Mouse (Mus musculus): Measurements from ENCODE around the gene Llph. TPM values are rescaled to one million over a fixed set of nuclear protein-coding genes. Genes with fewer than 3 reads are reported as not detected.
A peak's percentile ranks its signal among the peaks of the same experiment; 100 is the strongest.
"Not testable (repeated sequence)": the region's sequence is repeated elsewhere in the genome, so short reads cannot be mapped to it uniquely, and the experiment has no call there.

The Llph gene
- total RNA-seq, 2 experiments from 2014 or later: 22.6 to 22.9 TPM

DNA sequence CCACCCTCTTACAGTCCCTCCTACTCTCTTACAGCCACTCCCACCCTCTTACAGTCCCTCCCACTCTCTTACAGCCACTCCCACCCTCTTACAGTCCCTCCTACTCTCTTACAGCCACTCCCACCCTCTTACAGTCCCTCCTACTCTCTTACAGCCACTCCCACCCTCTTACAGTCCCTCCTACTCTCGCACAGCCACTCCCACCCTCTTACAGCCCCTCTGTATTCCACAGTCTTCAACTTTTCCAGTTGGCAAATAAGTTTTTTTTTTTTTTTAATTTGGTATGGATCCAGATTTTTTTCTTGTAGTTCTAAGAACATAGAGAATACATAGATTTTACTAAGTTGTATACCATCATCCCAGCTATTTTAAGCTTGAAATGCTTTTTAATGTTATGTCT, 9.8 kb upstream of the Llph start:
- not testable (repeated sequence) for DNase-seq (ENCODE audit: low spot score in 2 of 2)

DNA sequence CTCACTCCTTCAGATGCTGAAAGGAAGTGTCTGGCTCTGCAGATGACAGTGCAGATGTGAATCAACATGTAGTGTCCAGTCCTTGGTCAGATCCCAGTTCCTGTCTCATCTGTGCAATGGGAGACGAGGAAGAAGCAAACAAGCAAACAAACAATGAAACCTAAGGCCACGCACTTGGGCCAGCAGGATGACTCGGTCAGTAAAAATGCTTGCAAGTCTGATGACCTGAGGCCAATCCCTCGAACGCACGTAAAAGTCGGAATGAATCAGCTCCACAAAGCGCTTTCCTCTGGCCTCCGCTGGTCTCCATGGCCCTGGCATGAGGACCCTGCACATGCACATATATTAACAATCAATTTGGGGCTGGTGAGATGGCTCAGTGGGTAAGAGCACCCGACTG, 7.9 kb upstream of the Llph start:
- no peak for DNase-seq (ENCODE audit: low spot score in 2 of 2)

DNA sequence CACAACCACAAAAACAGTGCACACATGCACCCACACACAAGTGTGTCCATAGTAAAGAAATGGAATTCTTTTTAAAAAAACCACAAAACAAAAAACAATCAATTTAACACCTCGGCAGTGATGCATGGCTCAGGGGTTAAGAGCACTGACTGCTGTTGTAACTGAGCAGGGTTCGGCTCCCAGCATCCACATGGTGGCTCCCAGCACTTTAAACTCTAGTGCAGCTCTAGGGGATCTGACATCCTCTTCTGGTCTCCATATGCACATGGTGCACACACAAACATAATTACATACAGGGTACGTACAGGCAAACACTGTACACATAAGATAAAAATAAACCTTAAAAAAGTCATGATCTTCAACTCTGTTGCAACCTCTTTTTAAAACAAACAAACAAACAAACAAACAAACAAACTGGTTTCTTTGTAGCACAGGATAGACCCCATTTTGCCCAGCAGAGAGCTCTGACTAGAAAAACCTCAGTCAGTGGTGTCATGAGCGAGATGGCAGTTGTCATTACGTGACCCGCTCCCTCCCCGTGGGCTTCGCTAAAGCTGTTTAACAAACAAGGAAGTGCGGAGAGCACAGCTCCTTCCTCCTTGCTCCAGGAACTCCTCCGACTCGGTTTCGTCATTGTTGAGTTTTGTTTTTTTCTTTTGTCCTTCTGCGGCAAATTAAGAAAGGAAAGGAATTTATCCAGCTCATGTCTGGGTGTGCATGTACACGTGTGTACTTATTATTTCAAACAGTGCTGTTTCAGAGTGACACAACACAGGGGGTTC, 7.1 kb upstream of the Llph start:
- DNase-seq (ENCODE audit: low spot score in 2 of 2): no peak

DNA sequence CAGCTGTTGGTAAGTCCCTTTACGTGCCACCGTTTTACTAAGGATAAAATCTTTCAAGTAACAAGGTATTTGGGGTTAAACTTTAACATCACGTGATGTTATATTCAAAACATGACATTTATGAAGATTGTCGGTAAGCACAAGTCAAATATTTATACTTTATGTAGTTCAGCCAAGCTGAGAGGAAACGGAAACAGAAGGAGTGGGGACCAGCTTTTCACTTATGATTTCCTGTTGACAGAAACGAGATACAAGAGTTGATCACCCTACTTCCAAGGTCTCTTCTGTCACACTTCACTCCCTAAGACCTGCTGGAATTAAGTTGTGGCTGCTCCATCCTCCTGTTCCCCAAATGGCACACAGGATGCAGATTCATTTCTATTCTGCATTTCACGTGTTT, 6.1 kb upstream of the Llph start:
- no peak for DNase-seq (ENCODE audit: low spot score in 2 of 2)

DNA sequence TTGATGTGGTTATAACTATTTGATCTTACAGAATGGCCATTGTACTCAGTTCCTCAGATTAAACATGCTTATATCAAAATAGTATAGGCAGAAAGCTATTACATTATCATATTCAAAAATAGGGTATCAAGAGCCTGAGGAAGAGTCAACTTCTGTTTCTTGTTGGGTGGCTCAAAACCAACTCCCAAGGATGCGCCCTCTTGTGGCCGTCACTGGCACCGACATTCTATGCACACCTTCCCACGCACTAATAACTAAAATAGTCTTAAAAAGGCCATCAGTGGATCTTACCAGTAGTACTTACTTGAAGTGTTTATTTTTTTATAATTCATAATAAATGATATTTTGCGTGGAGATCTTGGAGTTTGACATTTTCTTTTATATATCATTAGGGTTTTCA, 4.8 kb downstream of the Llph start:
- DNase-seq (ENCODE audit: low spot score in 2 of 2): peak in 1 of 2 experiments; percentile 21

DNA sequence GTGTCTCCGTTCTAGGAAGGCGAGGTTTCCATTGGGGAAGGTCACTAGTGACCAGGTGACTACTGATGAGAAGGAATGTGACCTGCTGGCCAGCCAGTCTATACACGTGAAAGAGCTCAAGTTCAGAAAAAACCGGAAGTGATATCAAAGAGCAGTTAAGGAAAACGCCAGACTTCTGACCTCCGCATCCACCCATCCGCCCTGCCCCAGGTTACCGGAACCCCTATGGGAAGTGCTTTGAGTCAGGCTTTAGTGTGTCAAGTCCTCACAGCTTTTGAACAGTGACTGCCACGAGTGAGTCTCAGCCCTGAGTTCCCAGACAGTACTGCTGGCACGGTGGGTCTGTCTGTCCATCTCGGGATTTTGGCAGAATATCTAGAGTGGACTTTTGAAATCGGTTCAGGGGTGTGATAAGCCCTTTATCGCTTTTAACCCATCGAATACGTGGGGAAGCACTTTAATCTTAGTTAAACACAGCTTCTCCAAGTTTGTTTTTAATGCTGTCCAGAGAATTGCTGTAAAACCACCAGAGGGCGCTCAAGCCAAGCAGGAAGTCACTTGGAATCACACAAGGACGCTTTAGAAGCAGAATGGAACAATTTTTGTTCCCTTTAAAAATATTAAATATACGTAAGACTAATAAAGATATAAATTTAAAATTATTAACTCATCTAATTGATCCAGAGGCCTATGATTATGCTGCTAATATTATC, 6.9 kb downstream of the Llph start:
- peak in 1 of 2 experiments; percentile 14 for DNase-seq (ENCODE audit: low spot score in 2 of 2)

DNA sequence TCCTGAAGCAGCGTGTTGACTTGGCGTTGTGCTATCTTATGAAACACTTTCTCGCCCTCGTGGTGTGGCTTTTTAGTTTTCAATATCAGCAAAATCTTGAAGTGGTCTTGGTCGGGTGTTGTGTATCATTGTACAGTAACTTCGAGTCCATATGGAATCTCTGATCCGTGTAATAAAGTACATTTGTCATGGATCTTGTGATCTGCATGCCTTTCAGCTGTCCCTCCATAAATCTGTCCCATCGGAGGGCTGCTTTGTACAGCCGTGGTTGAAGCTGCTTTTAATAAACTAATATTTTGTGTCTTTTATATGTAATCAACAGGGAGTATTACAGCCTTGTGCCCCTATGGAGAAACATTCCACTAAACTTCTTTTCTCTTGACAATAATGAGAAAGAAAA, 10.0 kb downstream of the Llph start:
- no peak for DNase-seq (ENCODE audit: low spot score in 2 of 2)

DNA sequence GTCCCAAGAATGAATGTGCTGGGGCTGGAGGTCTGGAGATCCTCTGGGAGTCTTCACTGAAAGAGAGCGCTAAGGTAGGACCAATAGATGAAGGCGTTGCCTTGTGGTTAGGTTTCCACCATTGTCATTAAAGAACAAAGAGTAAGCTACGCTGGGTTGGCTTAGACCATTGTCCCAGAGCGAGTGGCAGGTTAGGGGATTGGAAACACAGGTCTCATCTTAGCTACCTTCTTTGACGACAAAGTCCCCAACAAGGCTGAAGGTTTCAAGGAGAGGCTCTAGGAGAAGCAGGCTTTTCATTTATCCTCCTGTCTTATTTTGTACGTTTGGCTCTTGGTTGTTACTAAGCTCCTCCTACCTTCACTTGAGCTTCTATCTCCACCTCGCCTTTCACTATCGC, 11.4 kb downstream of the Llph start:
- DNase-seq (ENCODE audit: low spot score in 2 of 2): no peak

DNA sequence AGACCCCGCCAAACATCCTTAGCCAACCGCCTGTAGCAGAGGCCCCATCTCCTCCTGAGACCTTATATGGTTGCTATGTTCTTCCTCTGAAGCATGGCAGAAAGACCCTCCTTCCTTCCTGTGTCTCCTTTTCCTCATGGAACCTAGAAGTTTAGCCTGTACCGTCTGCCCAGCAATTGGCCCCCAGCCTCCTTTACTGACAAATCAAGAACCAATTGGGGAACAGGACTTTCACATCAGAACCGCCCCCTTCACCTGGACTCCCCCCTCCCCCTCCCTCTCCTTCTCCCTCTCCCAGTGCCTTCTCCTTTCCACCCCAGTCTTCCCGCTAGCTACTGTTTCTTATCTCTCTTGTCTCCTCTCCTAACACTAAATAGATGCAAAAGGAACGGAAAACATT, 12.6 kb downstream of the Llph start:
- no peak for DNase-seq (ENCODE audit: low spot score in 2 of 2)

DNA sequence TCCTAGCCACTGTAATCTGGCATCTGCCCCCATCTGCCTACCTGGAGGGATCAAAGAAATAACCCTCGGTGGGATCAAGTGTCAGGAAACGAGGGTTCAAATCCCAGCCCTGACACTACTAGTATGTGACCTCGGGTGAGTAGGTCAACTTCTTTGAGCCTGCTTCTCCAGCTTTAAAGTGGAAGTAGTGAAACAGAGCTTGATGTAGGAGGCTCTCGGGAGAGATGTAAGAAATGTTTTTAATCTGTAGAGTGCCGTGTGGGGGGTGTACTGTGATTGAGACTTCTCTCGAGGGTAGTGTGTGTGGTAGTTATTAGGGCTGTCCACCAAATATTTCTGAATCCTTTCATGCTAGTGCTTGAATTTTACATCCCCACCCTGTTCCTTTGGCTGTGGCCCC, 15.6 kb downstream of the Llph start:
- DNase-seq (ENCODE audit: low spot score in 2 of 2): no peak

DNA sequence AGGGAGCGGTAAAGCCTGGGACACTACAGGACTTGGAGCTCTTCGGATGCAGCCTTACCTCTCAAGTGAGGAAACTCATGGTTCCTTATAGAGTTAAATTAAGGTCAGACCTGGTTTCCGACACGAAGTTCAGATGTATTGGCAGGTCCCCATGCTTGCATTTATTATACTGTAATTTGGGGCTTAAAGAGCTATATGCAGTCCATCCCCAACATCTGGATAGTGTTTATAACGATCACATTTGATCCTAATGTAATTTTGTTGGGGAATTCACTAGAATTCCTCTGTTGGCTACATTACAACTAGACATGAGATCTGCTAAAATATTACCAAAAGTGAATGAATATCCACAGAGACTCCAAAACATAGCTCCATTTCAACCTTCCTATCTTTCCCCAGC, 18.8 kb downstream of the Llph start:
- DNase-seq (ENCODE audit: low spot score in 2 of 2): no peak

DNA sequence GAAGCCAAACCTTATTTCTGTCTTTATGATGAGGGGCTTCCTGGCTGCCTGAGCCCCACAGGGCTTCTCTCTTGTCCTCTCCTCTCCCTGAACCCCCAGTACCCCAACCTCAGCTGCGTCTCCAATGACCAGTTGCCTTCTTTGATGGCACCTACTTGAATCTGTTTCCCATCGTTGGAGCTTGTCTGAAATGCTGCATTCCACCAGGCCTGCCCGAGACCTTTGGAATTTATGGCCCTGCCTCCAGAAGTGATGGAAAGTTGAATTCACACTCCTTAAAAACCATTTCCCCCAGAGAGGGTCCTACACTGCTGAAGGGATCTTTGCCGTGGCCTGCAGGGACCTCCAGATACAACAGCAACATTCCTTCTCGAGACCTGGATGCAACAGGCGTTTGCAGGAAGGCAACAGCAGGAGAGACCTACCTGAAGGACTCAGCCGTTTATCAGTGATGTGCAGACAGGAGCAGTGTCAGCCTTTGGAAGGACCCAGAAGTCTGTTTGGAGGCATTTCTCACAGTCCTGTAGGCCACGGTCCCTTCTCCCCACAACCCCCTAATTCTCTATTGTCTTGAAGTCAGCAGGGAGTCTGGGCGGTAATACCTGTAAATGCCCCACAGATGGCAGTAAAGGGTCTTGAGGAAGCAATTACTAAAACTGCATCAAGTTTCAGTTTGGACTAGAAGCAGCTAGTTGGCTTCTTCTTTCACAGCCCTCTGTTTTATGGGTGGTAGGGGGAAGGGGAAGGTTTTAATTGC, 20.3 kb downstream of the Llph start:
- no peak for DNase-seq (ENCODE audit: low spot score in 2 of 2)

DNA sequence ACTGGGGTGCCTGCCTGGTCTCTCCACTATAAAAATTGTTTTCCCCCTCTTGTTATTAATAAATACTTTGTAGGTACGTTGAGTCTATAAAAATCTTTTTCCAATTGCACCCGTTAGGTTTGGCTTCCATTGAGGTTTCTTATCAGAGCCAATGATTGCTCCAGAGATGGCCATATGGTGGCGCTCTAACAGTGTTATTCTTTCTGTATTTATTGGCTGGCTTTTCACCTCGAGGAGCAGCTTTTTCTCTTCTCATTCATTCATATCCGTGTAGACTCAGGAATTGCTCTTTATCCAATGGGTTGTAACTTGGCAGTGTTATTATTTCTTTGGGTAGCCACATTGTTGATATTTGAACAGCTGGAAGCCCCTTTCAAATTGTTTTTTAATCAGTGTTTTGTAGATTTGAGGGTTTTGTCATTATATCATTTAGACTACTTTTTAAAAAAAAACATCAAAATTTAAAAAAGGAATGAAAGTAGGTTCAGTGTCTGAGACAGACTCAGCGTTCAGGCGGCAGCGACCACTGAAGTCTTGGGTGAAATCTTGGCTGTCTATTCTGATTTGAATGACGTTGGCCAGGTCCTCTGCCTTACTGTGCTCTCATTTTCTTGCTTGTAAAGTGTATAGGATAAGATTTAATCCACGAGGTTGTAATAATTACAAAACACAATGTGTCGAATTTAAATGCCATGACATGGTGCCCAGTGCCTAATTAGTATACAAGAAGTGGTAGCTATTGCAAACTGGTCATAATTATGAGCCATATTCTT, 24.2 kb downstream of the Llph start:
- no peak for DNase-seq (ENCODE audit: low spot score in 2 of 2)

DNA sequence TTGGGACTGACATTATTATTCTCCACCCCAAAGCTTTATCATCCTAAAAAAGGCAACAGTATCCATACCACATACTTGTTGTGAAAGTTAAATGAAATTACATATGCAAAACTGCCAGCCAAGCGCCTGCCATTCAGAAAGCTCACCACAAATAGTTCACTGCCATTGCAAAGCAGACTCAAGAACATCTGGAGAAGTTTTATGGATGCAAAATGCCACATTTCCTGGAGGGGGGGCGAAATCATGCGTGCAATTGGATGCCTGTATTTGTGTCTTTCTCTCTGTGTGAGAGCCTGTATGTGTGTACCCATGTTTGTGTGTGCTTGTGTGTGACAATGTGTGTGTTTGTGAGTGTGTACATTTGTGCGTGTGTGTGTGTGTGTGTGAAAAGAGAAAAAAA, 24.9 kb downstream of the Llph start:
- no peak for DNase-seq (ENCODE audit: low spot score in 2 of 2)

DNA sequence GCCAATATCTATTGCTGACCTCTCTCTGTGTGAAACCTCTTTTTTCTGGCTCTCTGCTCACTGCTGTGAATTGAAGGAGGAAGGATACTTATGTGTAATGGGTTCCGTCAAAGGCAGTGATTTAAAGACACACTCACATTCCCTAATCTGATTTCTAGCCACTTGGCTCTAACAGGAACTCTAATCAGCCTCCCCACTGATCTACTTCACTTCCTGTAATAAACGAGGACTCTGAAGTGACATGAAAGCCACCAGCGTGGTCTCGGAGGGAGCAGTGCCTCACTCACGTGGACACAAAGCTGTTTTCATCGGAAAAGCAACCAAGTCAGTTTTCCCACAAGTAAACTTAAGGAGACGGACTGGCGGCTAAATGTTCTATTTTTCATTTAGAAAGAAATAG, 25.9 kb downstream of the Llph start:
- no peak for DNase-seq (ENCODE audit: low spot score in 2 of 2)

DNA sequence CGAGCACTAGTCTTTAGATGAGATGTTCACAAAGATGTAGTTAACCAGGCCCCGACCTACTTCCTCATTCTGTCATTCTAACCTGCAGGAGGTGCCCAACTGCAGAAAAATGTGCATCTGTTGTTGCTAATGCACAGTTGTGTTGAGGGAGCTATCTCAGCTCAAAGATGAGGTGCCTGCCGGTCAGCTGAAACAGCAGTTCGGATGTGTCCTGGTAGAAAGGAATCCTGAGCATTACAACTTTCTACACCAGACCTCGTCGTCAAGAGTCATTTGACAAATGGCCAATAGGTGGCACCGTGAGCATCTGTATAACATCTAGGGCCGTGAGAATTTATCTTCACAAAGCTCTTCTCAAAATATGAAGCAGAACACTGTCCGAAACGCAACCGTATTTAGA, 30.4 kb downstream of the Llph start:
- DNase-seq (ENCODE audit: low spot score in 2 of 2): no peak

DNA sequence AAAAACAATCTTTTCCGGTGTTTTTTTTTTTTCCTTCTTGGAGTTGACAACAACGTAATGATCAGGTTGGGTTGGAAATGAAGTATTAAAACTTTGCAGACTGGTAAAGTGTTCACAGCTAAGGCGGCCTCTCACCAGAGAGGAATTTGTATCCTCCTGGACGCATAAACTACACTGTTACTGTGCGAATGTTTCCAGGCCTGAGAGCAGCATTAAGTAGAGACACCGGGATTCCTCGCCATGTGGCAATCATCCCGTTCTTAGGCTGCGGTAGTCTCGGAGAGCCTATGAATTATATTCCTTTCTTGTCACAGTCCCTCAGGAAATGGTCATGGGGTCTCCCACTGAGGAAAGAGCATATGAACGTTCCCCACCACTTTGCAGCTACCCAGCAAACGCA, 40.9 kb downstream of the Llph start:
- no peak for DNase-seq (ENCODE audit: low spot score in 2 of 2)

DNA sequence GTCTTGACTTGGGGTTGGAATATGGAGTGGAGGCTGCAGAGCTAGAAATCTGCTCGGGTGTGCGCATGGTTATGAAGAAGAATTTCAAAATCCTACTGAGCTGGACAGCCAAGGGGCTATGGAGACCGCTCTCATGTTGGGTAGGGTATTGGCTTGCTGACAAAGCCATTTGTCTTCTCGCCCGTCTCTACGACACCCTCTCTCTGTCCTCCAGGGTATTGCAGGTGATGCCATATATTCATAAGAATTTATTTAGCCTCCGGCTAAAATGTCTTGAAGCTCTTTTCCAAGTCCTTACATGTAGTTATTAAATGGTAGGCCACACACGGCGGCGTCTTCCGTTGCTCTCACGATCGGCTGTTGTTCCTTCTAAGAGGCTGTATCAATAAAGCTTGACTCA, 43.1 kb downstream of the Llph start:
- no peak for DNase-seq (ENCODE audit: low spot score in 2 of 2)

DNA sequence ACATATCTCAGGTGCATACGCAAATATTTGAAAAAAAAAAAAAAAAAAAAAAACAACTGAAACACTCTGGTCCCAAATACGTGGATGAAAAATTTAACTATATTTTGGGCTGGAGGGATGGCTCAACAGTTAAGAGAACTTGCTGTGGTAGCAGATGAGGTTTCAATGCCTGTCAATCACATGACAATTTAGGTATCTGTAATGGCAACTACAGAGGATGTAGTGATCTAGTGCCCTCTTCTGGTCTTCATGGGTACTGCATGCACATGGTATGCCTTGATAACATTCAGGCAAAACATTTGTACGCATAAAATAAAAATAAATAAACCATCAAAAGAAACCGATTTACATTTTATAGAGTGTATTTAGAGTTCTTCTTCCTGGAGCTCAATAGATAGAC, 43.9 kb downstream of the Llph start:
- no peak for DNase-seq (ENCODE audit: low spot score in 2 of 2)

DNA sequence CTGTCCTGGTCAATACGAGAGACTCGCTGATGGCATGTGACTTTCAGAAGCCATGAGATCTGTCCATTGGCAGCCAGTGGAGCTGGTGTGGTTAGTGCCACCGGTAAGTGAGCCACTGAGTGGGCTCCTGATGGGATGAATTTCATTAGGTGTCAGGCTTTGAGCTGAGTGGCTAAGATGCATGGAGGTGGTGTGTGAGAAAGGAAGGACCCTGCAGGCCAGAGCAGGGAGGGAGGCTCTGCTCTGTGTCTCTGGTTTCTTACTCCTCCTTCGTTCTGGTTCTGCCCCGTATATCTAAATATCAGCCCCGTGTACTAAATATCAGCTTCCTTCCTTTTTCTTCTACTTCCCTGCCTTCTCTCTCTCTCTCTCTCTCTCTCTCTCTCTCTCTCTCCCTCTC, 44.4 kb downstream of the Llph start:
- no peak for DNase-seq (ENCODE audit: low spot score in 2 of 2)

DNA sequence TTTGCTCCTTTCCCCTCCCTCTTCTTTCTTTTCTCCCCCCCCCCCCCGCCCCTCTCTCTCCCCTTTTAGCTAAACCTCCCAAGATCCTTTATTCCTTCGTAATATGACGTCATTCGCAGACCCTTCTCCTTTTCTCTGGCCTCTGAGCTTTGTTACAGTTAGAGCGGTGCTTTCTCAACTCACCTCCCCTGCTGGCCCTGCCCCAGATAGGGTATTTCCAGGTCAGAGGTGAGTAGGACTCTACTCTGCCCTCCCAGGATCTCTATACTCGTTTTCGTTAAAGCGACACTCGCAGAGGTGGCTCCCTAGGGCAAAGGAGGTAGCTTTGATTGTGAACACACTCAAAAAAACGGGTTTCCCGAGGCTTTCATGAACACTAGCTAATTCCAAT, 45.0 kb downstream of the Llph start:
- no peak for DNase-seq (ENCODE audit: low spot score in 2 of 2)
